Mouse (Mus musculus) thymus, adult 2 months (tissue): Measurements from ENCODE around the gene Jpt1. TPM values are rescaled to one million over a fixed set of nuclear protein-coding genes. Genes with fewer than 3 reads are reported as not detected.

Experiments used
- DNase-seq: peaks from one replicate; pipeline ENCODE4 v3.0.0; 2021
- H3K27ac ChIP-seq: fragments of 200-500 bp; 2 replicates; pipeline ENCODE4 v1.5.1; 2012; ENCODE audit warnings: low read length, control low read depth; ENCODE audit not compliant: control insufficient read depth, insufficient read depth
- H3K27me3 ChIP-seq: fragments of 200-500 bp; 2 replicates; pipeline ENCODE4 v1.6.1; 2012; ENCODE audit warnings: mild to moderate bottlenecking, low read length, moderate library complexity, mixed read lengths; ENCODE audit not compliant: control insufficient read depth, insufficient read depth
- H3K36me3 ChIP-seq: fragments of 200-500 bp; 2 replicates; pipeline ENCODE4 v1.6.1; 2012; ENCODE audit warnings: mild to moderate bottlenecking, low read length, moderate library complexity; ENCODE audit not compliant: control insufficient read depth, insufficient read depth
- H3K4me1 ChIP-seq: fragments of 200-500 bp; replicated peaks from 2 replicates; pipeline ENCODE4 v1.6.1; 2012; ENCODE audit warnings: low read length; ENCODE audit not compliant: control insufficient read depth, insufficient read depth
- H3K4me3 ChIP-seq: fragments of 200-500 bp; 2 replicates; pipeline ENCODE4 v1.5.1; 2012; ENCODE audit warnings: mild to moderate bottlenecking, low read length, control low read depth, moderate library complexity; ENCODE audit not compliant: control insufficient read depth, insufficient read depth
- CTCF ChIP-seq: fragments of 200-500 bp; IDR thresholded peaks from 2 replicates; pipeline ENCODE4 v1.5.1; 2012; ENCODE audit warnings: mild to moderate bottlenecking, control low read depth, low read length, moderate library complexity, borderline replicate concordance; ENCODE audit not compliant: control insufficient read depth, poor library complexity, insufficient read depth; ENCODE audit errors: extremely low read depth
- POLR2A ChIP-seq: fragments of 200-500 bp; IDR thresholded peaks from 2 replicates; pipeline ENCODE4 v1.6.1; 2012; ENCODE audit warnings: mild to moderate bottlenecking, low read length, control low read depth, moderate library complexity; ENCODE audit not compliant: control insufficient read depth, poor library complexity, insufficient read depth; ENCODE audit errors: extremely low read depth
- WGBS: fragments of 180-500 bp; shearing (Covaris S2); methylation state at CpG from one replicate; pipeline ENCODE4 v1.1.7; 2018; 5-methylcytosine and 5-hydroxymethylcytosine counted together
- polyA plus RNA-seq: library from polyadenylated mRNA; depleted of rRNA; stranded (reverse); fragments of >200 nt; gene quantifications from 2 replicates; pipeline ENCODE4 v1.2.3, GENCODE M21; 2012; rRNA removed

The Jpt1 gene
- polyA plus RNA-seq, result 654 and 686 TPM in 2 replicates

- H3K27me3 ChIP-seq, result no peaks in the 10 kb centered on the region
- TF ChIP-seq POLR2A (peak; percentile 100), CTCF (no peak)
- WGBS, result under 1% methylated on average over 24 of the region's 24 CpGs
- DNase-seq, result peak; percentile 98
- H3K4me1 ChIP-seq, result peaks cover 33% of the 10 kb centered on the region
- H3K36me3 ChIP-seq, result no peaks in the 10 kb centered on the region
- H3K27ac ChIP-seq, result peak within 1 kb of the TSS; percentile 60
- peak within 1 kb of the TSS; percentile 84 for H3K4me3 ChIP-seq
These were observed at the start of gene Jpt1 for GRCm38 (mm10) chr11:115514238-115514663. Gene Jpt1 (minus strand): TSS chr11:115514387.

- no peak for DNase-seq
- Histone ChIP-seq H3K4me3 (no peak overlapping the region), H3K4me1 (0 out of 2 replicates have a peak, but pooled peaks cover 2% of the 10 kb centered on the region), H3K27me3 (no peaks in the 10 kb centered on the region), H3K36me3 (peaks cover 13% of the 10 kb centered on the region), H3K27ac (no peak overlapping the region)
- 42% methylated on average over 4 of the region's 4 CpGs for WGBS
- TF ChIP-seq CTCF (no peak), POLR2A (no peak)
These were observed 49.2 kb upstream of the Jpt1 start for GRCm38 (mm10) chr11:115563406-115563805.

- 87% methylated on average over 17 of the region's 17 CpGs for WGBS
These were observed 41.5 kb upstream of the Jpt1 start for GRCm38 (mm10) chr11:115555717-115556116.

GRCm38 (mm10) chr11:115552783-115553182, 38.6 kb upstream of the Jpt1 start:
- DNase-seq, result peak; percentile 26
- WGBS, result 85% methylated on average over 4 of the region's 4 CpGs
- no peak for TF ChIP-seq POLR2A
- no peak for TF ChIP-seq CTCF
- no peaks in the 10 kb centered on the region for H3K36me3 ChIP-seq
- no peak overlapping the region for H3K4me3 ChIP-seq
- no peaks in the 10 kb centered on the region for H3K4me1 ChIP-seq
- no peak overlapping the region for H3K27ac ChIP-seq
- no peaks in the 10 kb centered on the region for H3K27me3 ChIP-seq

More at GRCm38 (mm10) chr11:115555717-115556116, 41.5 kb upstream of the Jpt1 start:
- no peak overlapping the region for H3K27ac ChIP-seq
- H3K4me1 ChIP-seq, result no peaks in the 10 kb centered on the region
- no peak for DNase-seq
- TF ChIP-seq POLR2A, result no peak
- TF ChIP-seq CTCF, result no peak
- H3K36me3 ChIP-seq, result no peaks in the 10 kb centered on the region
- H3K27me3 ChIP-seq, result no peaks in the 10 kb centered on the region
- H3K4me3 ChIP-seq, result no peak overlapping the region

GRCm38 (mm10) chr11:115543571-115543970, 29.4 kb upstream of the Jpt1 start:
- TF ChIP-seq CTCF, result no peak
- Histone ChIP-seq H3K27me3 (no peaks in the 10 kb centered on the region), H3K4me1 (no peaks in the 10 kb centered on the region), H3K27ac (no peak overlapping the region), H3K4me3 (no peak overlapping the region), H3K36me3 (no peaks in the 10 kb centered on the region)
- DNase-seq, result no peak
- 90% methylated on average over 4 of the region's 4 CpGs for WGBS

- H3K27me3 ChIP-seq, result no peaks in the 10 kb centered on the region
- H3K4me3 ChIP-seq, result no peak overlapping the region
- H3K4me1 ChIP-seq, result peaks cover 7% of the 10 kb centered on the region
- 60% methylated on average over 2 of the region's 2 CpGs for WGBS
- no peak for DNase-seq
- TF ChIP-seq CTCF (no peak), POLR2A (no peak)
- peaks cover 8% of the 10 kb centered on the region for H3K36me3 ChIP-seq
- no peak overlapping the region for H3K27ac ChIP-seq
These were observed 23.9 kb upstream of the Jpt1 start for GRCm38 (mm10) chr11:115538045-115538444.

GRCm38 (mm10) chr11:115536856-115537568, 22.8 kb upstream of the Jpt1 start:
- peaks cover 7% of the 10 kb centered on the region for H3K4me1 ChIP-seq
- no peak for TF ChIP-seq POLR2A
- no peak for TF ChIP-seq CTCF
- H3K27me3 ChIP-seq, result no peaks in the 10 kb centered on the region
- peak overlapping the region; percentile 79 for H3K27ac ChIP-seq
- no peak overlapping the region; the same call in 1 of the 2 replicates for H3K4me3 ChIP-seq
- H3K36me3 ChIP-seq, result peaks cover 18% of the 10 kb centered on the region
- peak; percentile 39 for DNase-seq
- 67% methylated on average over 10 of the region's 10 CpGs for WGBS
